Comparison of ENCODE assay signal across 9 mouse cellular contexts in genomic region chr13:67843775-67844118, GRCm38 (mm10). TPM values are rescaled to one million over a fixed set of nuclear protein-coding genes. Genes with fewer than 3 reads are reported as not detected.
A peak's percentile ranks its signal among the peaks of the same experiment; 100 is the strongest.
DNase-seq lines count a peak whose midpoint lies in the region; ATAC-seq and TF ChIP-seq lines count a peak whose summit lies in the region.
"Had no signal": no experiment of that assay in that cellular context is flagged by ENCODE, and none has a peak within 500 bp of the region (broad histone marks: within the 10 kb centered on the region; RNA-seq: fewer than 3 reads in every experiment).

No protein-coding gene starts in this region.

- no peak for DNase-seq in heart, embryonic 10.5 days (ENCODE audit: low spot score)
- no peak for DNase-seq in heart, postnatal 25 days (ENCODE audit: low spot score)
- no peak for DNase-seq in midbrain, embryonic 10.5 days (ENCODE audit: low spot score)
- no peak for DNase-seq in urinary bladder, postnatal 14 days (ENCODE audit: low spot score)
- no peak for DNase-seq in layer of hippocampus, adult 8-10 months (ENCODE audit: low spot score in 2 of 2)
- DNase-seq in urinary bladder, postnatal 25 days (ENCODE audit: low spot score): no peak

- peak overlapping the region; percentile 59 for H3K4me3 ChIP-seq in heart, embryonic 10.5 days
- H3K4me3 ChIP-seq in E14TG2a.4 (replicated peaks; ENCODE audit: low read length): peak overlapping the region; percentile 68
- H3K4me3 ChIP-seq in hindbrain, embryonic 12.5 days: peak overlapping the region; percentile 42
- peak overlapping the region; percentile 53 for H3K4me3 ChIP-seq in midbrain, embryonic 10.5 days

- H3K9me3 ChIP-seq in heart, embryonic 10.5 days: no peaks in the 10 kb centered on the region
- no peaks in the 10 kb centered on the region for H3K9me3 ChIP-seq in E14TG2a.4 (ENCODE audit: low read length)
- H3K9me3 ChIP-seq in hindbrain, embryonic 12.5 days (replicated peaks): no peaks in the 10 kb centered on the region
- no peaks in the 10 kb centered on the region for H3K9me3 ChIP-seq in midbrain, embryonic 10.5 days (replicated peaks)

- TF ChIP-seq CTCF in E14TG2a.4 (conservative IDR thresholded peaks at IDR 0.05; ENCODE audit: low read length): no peak

- H3K27ac ChIP-seq in heart, embryonic 10.5 days: 0 out of 2 replicates have a peak overlapping the region, but pooled peaks have one; percentile 10
- H3K27ac ChIP-seq in hindbrain, embryonic 12.5 days: no peak overlapping the region
- H3K27ac ChIP-seq in midbrain, embryonic 10.5 days (replicated peaks): no peak overlapping the region; the same call in 1 of the 2 replicates

- no peaks in the 10 kb centered on the region for H3K27me3 ChIP-seq in heart, embryonic 10.5 days (ENCODE audit: insufficient read depth, poor library complexity, severe bottlenecking)
- no peaks in the 10 kb centered on the region for H3K27me3 ChIP-seq in E14TG2a.4 (ENCODE audit: insufficient read depth, low read length)
- no peaks in the 10 kb centered on the region for H3K27me3 ChIP-seq in hindbrain, embryonic 12.5 days
- no peaks in the 10 kb centered on the region for H3K27me3 ChIP-seq in midbrain, embryonic 10.5 days (ENCODE audit: low read depth, poor library complexity, severe bottlenecking)

- H3K4me1 ChIP-seq in heart, embryonic 10.5 days: no peaks in the 10 kb centered on the region
- peaks cover 65% of the 10 kb centered on the region for H3K4me1 ChIP-seq in E14TG2a.4 (replicated peaks; ENCODE audit: low read depth, low read length)
- H3K4me1 ChIP-seq in hindbrain, embryonic 12.5 days: 0 out of 2 replicates have a peak, but pooled peaks cover 4% of the 10 kb centered on the region
- H3K4me1 ChIP-seq in midbrain, embryonic 10.5 days: peaks cover 10% of the 10 kb centered on the region

- intact Hi-C loops in heart, postnatal 25 days (cut with DNase I): loop anchor here (2.0 to 10.0 kb wide), 3 partner anchors 161 to 719 kb away; partner anchors contain the start of genes Gm49345, Zfp729a and Zfp759

- H3K9ac ChIP-seq in hindbrain, embryonic 12.5 days: no peak overlapping the region

- 38% methylated on average over 6 of the region's 6 CpGs for WGBS in heart, embryonic 10.5 days
- 41% methylated on average over 6 of the region's 6 CpGs for WGBS in hindbrain, embryonic 12.5 days
- WGBS in midbrain, embryonic 10.5 days: 55% methylated on average over 6 of the region's 6 CpGs

- H3K4me2 ChIP-seq in hindbrain, embryonic 12.5 days (replicated peaks): peak overlapping the region; percentile 70

- peak; percentile 26; the same call in 1 of the 2 replicates for ATAC-seq in hindbrain, embryonic 12.5 days (ENCODE audit: low FRiP score)

- no peaks in the 10 kb centered on the region for H3K36me3 ChIP-seq in heart, embryonic 10.5 days
- H3K36me3 ChIP-seq in E14TG2a.4 (ENCODE audit: insufficient read depth, low read length): no peaks in the 10 kb centered on the region
- H3K36me3 ChIP-seq in hindbrain, embryonic 12.5 days: no peaks in the 10 kb centered on the region
- H3K36me3 ChIP-seq in midbrain, embryonic 10.5 days: no peaks in the 10 kb centered on the region

RNA-seq across cellular contexts. Expression of gene Gm10037, which starts 12.8 kb away (rescaled TPM):
- 1.2 and 2.2 TPM in 2 replicates for polyA plus RNA-seq in heart, embryonic 10.5 days (2016; fragmentation: Nextera tagmentation; extraction: Ambion mirVana)
- 1 to 10 TPM in 1 of 2 experiments, not detected in 1; 1.1 TPM for total RNA-seq in heart, postnatal 25 days (2021)
- polyA plus RNA-seq in hindbrain, embryonic 12.5 days (2016; fragmentation: Nextera tagmentation; extraction: Ambion mirVana): 4.1 and 4.4 TPM in 2 replicates
- polyA plus RNA-seq in midbrain, embryonic 10.5 days (2016; fragmentation: Nextera tagmentation; extraction: Ambion mirVana): 1.8 TPM in 2 replicates
- 10 to 100 TPM; 10.6 to 13.8 (median 12.9) TPM for total RNA-seq in layer of hippocampus, adult 8-10 months (2022)
- total RNA-seq: granulocyte monocyte progenitor cell, adult 5-6 weeks had no signal

RNA-seq across cellular contexts. Expression of gene BC048507, which starts 19.4 kb away (rescaled TPM):
- not detected in 2 replicates for polyA plus RNA-seq in heart, embryonic 10.5 days (2016; fragmentation: Nextera tagmentation; extraction: Ambion mirVana)
- not detected for total RNA-seq in heart, postnatal 25 days (2021)
- not detected in 2 replicates for polyA plus RNA-seq in hindbrain, embryonic 12.5 days (2016; fragmentation: Nextera tagmentation; extraction: Ambion mirVana)
- not detected in 2 replicates for polyA plus RNA-seq in midbrain, embryonic 10.5 days (2016; fragmentation: Nextera tagmentation; extraction: Ambion mirVana)
- not detected for total RNA-seq in layer of hippocampus, adult 8-10 months (2022)
- total RNA-seq: granulocyte monocyte progenitor cell, adult 5-6 weeks had no signal

RNA-seq across cellular contexts. Expression of gene Zfp273, which starts 30.2 kb away (rescaled TPM):
- polyA plus RNA-seq in heart, embryonic 10.5 days (2016; fragmentation: Nextera tagmentation; extraction: Ambion mirVana): 4.3 and 5.6 TPM in 2 replicates
- total RNA-seq in heart, postnatal 25 days (2021): 1 to 10 TPM; 2.5 to 2.6 TPM
- 9.1 and 10.6 TPM in 2 replicates for polyA plus RNA-seq in hindbrain, embryonic 12.5 days (2016; fragmentation: Nextera tagmentation; extraction: Ambion mirVana)
- polyA plus RNA-seq in midbrain, embryonic 10.5 days (2016; fragmentation: Nextera tagmentation; extraction: Ambion mirVana): 6.3 and 8.5 TPM in 2 replicates
- total RNA-seq in layer of hippocampus, adult 8-10 months (2022): 1 to 10 TPM; 7.6 to 9.3 (median 8.5) TPM
